Mouse (Mus musculus): ENCODE data around the gene Rap1gap2.

DNA sequence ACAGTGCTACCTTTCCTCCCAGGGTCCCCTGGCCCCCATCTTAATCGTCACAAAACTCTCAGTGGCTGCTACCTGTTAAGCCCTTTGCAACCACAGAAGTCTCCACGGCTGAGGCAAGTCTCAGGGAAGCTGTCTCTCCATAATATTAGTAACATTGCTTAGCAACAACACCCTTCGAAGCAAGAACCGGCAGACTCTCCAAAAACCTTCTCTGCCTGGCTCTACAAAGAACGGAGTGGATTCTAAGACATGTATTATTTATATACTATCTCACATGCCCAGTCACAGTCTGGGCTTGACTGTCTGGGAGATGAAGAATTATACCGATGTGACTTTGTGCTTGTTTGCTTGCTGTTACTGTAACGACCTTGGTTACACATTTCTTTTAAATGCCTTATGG lies 83.2 kb downstream of the Rap1gap2 start:
- TF ChIP-seq CTCF (IDR thresholded peaks at IDR 0.05; ENCODE audit: extremely low read depth, insufficient read depth, low read length) (no peak), POLR2A (IDR thresholded peaks at IDR 0.05; ENCODE audit: extremely low read depth, insufficient read depth, low read length) (no peak)

Data from cortical plate, adult 2 months (tissue).